In the genomic region with DNA sequence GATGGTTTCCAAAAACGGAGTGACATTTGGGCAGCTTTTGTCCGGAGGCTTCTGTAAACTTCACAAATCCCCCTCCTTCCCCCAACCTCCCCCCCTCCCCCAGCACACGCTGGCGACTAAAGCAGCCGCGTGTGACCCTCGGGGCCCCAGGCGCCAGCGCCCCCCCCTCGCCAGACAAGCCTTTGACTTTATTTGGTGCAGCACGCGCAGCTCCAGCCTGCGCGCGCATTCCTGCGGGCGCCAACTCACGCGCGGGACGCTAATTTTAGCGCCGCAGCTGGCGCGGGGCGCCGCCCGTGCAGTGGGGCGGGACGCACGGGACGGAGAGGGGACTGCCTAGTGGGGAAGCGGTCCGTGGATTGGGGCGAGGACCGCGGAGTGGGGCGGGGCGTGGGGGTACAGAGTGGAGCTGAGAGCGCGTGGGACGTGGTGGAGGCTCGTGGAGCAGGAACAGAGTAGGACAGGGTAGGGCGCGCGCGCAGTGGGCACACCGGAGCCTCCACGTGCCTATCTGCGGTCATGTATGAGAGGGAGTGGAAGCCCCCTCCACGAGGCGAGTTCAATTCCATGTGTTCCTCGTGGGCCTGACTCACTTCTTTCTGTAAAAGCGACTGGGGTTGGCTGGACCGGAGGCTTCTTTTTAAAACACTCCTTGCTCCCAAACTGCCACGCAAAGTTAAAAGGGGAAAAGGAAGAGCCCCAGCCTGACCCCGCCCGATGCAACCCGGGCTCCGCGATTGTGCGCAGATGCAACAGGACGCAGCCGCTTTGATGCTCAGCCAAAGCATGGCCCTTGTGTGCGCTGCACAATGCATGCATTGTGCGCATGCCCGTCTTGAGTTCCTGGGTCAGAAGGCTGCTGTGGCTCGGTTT, we compare ENCODE assay signal across 8 mouse cellular contexts. TPM values are rescaled to one million over a fixed set of nuclear protein-coding genes. Genes with fewer than 3 reads are reported as not detected.
DNase-seq lines count a peak whose midpoint lies in the region; ATAC-seq and TF ChIP-seq lines count a peak whose summit lies in the region.

No protein-coding gene starts in this region.

- peak overlapping the region; percentile 99 for H3K27ac ChIP-seq in lung, embryonic 14.5 days (ENCODE audit: low read depth)
- H3K27ac ChIP-seq in neural tube, embryonic 15.5 days (replicated peaks) = peak overlapping the region; percentile 82
- peak overlapping the region; percentile 98 for H3K27ac ChIP-seq in thymus, adult 2 months (ENCODE audit: control insufficient read depth, insufficient read depth, low read length)

- DNase-seq in G1E (ENCODE audit: low spot score) = peak; percentile 49
- peak; percentile 65 for DNase-seq in cerebellum, adult 8-10 months
- DNase-seq in forelimb bud, embryonic 11.5 days (ENCODE audit: low read depth, low spot score) = peak; percentile 90
- peak; percentile 80 to 89 for DNase-seq in heart, postnatal 36 days
- peak; percentile 41 to 70 for DNase-seq in layer of hippocampus, adult 18-20 months (ENCODE audit: low spot score in 2 of 2)
- DNase-seq in lung, embryonic 14.5 days = peak; percentile 97
- peak; percentile 88 for DNase-seq in thymus, adult 2 months

- intact Hi-C loops in heart, postnatal 36 days (cut with DNase I) = loop anchor here (1.0 to 2.0 kb wide), 6 partner anchors 15 to 337 kb away; no protein-coding TSS in a partner anchor

- peak overlapping the region; percentile 99 for H3K4me2 ChIP-seq in lung, embryonic 14.5 days
- H3K4me2 ChIP-seq in neural tube, embryonic 15.5 days = peak overlapping the region; percentile 93

- H3K4me1 ChIP-seq in G1E (ENCODE audit: insufficient read depth, low read depth, low read length) = peaks cover 49% of the 10 kb centered on the region
- H3K4me1 ChIP-seq in lung, embryonic 14.5 days (ENCODE audit: insufficient read depth) = peaks cover 42% of the 10 kb centered on the region
- H3K4me1 ChIP-seq in neural tube, embryonic 15.5 days = peaks cover 65% of the 10 kb centered on the region
- peaks cover 34% of the 10 kb centered on the region for H3K4me1 ChIP-seq in thymus, adult 2 months (replicated peaks; ENCODE audit: control insufficient read depth, insufficient read depth, low read length)

- ATAC-seq in G1E (ENCODE audit: extremely low read depth, insufficient number of reproducible peaks, low FRiP score, poor library complexity, severe bottlenecking) = peak; percentile 57
- ATAC-seq in lung, embryonic 14.5 days (ENCODE audit: insufficient read depth) = peak; percentile 84
- peak; percentile 87 for ATAC-seq in neural tube, embryonic 15.5 days (ENCODE audit: low FRiP score)

- peaks cover 6% of the 10 kb centered on the region for H3K9me3 ChIP-seq in G1E (replicated peaks)
- no peaks in the 10 kb centered on the region for H3K9me3 ChIP-seq in lung, embryonic 14.5 days (ENCODE audit: low read depth, low read length)
- H3K9me3 ChIP-seq in neural tube, embryonic 15.5 days (replicated peaks) = no peaks in the 10 kb centered on the region

- WGBS in lung, embryonic 14.5 days = under 1% methylated on average over 68 of the region's 68 CpGs
- under 1% methylated on average over 68 of the region's 68 CpGs for WGBS in neural tube, embryonic 15.5 days
- WGBS in thymus, adult 2 months = under 1% methylated on average over 68 of the region's 68 CpGs

- peak overlapping the region; percentile 72 for H3K4me3 ChIP-seq in G1E (ENCODE audit: low read depth, low read length)
- H3K4me3 ChIP-seq in lung, embryonic 14.5 days (ENCODE audit: low read depth, low read length) = peak overlapping the region; percentile 48
- H3K4me3 ChIP-seq in neural tube, embryonic 15.5 days (replicated peaks) = peak overlapping the region; percentile 48
- H3K4me3 ChIP-seq in thymus, adult 2 months (ENCODE audit: control insufficient read depth, insufficient read depth, low read length) = peak overlapping the region; percentile 55

- peaks cover 63% of the 10 kb centered on the region for H3K36me3 ChIP-seq in G1E (replicated peaks)
- H3K36me3 ChIP-seq in lung, embryonic 14.5 days (ENCODE audit: insufficient read depth) = peaks cover 36% of the 10 kb centered on the region
- peaks cover 8% of the 10 kb centered on the region; the same call in 1 of the 2 replicates for H3K36me3 ChIP-seq in neural tube, embryonic 15.5 days
- no peaks in the 10 kb centered on the region for H3K36me3 ChIP-seq in thymus, adult 2 months (ENCODE audit: control insufficient read depth, insufficient read depth, low read length)

- TF ChIP-seq CTCF in G1E (IDR thresholded peaks at IDR 0.05; ENCODE audit: low read depth, low read length) = no peak
- TF ChIP-seq CTCF in lung, embryonic 14.5 days (IDR thresholded peaks at IDR 0.05; ENCODE audit: low read depth) = no peak
- TF ChIP-seq CTCF in thymus, adult 2 months (IDR thresholded peaks at IDR 0.05; ENCODE audit: borderline replicate concordance, control insufficient read depth, extremely low read depth, insufficient read depth, low read length, poor library complexity) = 0 out of 2 replicates have a peak, but pooled peaks have one; percentile 48

- no peaks in the 10 kb centered on the region for H3K27me3 ChIP-seq in G1E (ENCODE audit: insufficient read depth, low read length)
- H3K27me3 ChIP-seq in lung, embryonic 14.5 days (ENCODE audit: insufficient read depth, low read length) = no peaks in the 10 kb centered on the region
- H3K27me3 ChIP-seq in neural tube, embryonic 15.5 days (replicated peaks) = no peaks in the 10 kb centered on the region
- H3K27me3 ChIP-seq in thymus, adult 2 months (ENCODE audit: control insufficient read depth, insufficient read depth, low read length) = no peaks in the 10 kb centered on the region

- peak overlapping the region; percentile 83 for H3K9ac ChIP-seq in lung, embryonic 14.5 days
- peak overlapping the region; percentile 59 for H3K9ac ChIP-seq in neural tube, embryonic 15.5 days (replicated peaks)

- TF ChIP-seq POLR2A in thymus, adult 2 months (IDR thresholded peaks at IDR 0.05; ENCODE audit: control insufficient read depth, extremely low read depth, insufficient read depth, low read length, poor library complexity) = peak; percentile 59; the same call in 1 of the 2 replicates

RNA-seq across cellular contexts. Expression of gene Irf2bp2, which starts 9.6 kb away (rescaled TPM):
- 231 and 246 TPM in 2 replicates for total RNA-seq in G1E (2014; fragmentation: Nextera tagmentation)
- total RNA-seq in G1E (2017) = 78.9 and 81.3 TPM in 2 replicates
- polyA plus RNA-seq in G1E (2012) = 101 and 106 TPM in 2 replicates
- 10 to 100 TPM; 64.3 to 71.2 TPM for total RNA-seq in heart, postnatal 36 days (2021)
- total RNA-seq in layer of hippocampus, adult 18-20 months (2021) = 10 to 100 TPM; 62.6 to 73.0 TPM
- polyA plus RNA-seq in lung, embryonic 14.5 days (2014; fragmentation: Nextera tagmentation; extraction: Ambion mirVana) = 8.9 and 9.3 TPM in 2 replicates
- polyA plus RNA-seq in neural tube, embryonic 15.5 days (2015; fragmentation: Nextera tagmentation; extraction: Ambion mirVana) = 9.8 and 10.4 TPM in 2 replicates
- polyA plus RNA-seq in thymus, adult 2 months (2012; rRNA removed) = 71.7 and 113 TPM in 2 replicates

Comparison
In these comparisons a context has a peak if more than half of its experiments do, and no peak if none do; other contexts are left out.
1. Peak in every context shown above with its lines: DNase-seq, ATAC-seq, H3K4me3 ChIP-seq and H3K27ac ChIP-seq.